Mouse (Mus musculus): ENCODE measurements around the gene Tifa.

Tifa gene

GRCm38 (mm10) chr3:127787032-127787431 lies 2.6 kb upstream of the Tifa start:
- DNase-seq (ENCODE audit: low spot score in 2 of 2): no peak

- no peak for DNase-seq (ENCODE audit: low spot score in 2 of 2)
Observed at GRCm38 (mm10) chr3:127788038-127788437, 1.6 kb upstream of the Tifa start.

GRCm38 (mm10) chr3:127788919-127789318 lies 686 bp upstream of the Tifa start:
- no peak for DNase-seq (ENCODE audit: low spot score in 2 of 2)

GRCm38 (mm10) chr3:127790234-127791055 lies 840 bp downstream of the Tifa start:
- peak in 1 of 2 experiments; percentile 14 for DNase-seq (ENCODE audit: low spot score in 2 of 2)

GRCm38 (mm10) chr3:127791056-127791483 lies 1.5 kb downstream of the Tifa start:
- no peak for DNase-seq (ENCODE audit: low spot score in 2 of 2)

- no peak for DNase-seq (ENCODE audit: low spot score in 2 of 2)
Observed at GRCm38 (mm10) chr3:127791595-127792561, 2.3 kb downstream of the Tifa start.

GRCm38 (mm10) chr3:127793022-127793421 lies 3.4 kb downstream of the Tifa start:
- no peak for DNase-seq (ENCODE audit: low spot score in 2 of 2)

- DNase-seq (ENCODE audit: low spot score in 2 of 2): no peak
Observed at GRCm38 (mm10) chr3:127795762-127796161, 6.2 kb downstream of the Tifa start.

GRCm38 (mm10) chr3:127796271-127796670 lies 6.7 kb downstream of the Tifa start:
- no peak for DNase-seq (ENCODE audit: low spot score in 2 of 2)

- DNase-seq (ENCODE audit: low spot score in 2 of 2): no peak
Observed at GRCm38 (mm10) chr3:127801162-127801561, 11.6 kb downstream of the Tifa start.

GRCm38 (mm10) chr3:127802814-127803213 lies 13.2 kb downstream of the Tifa start:
- no peak for DNase-seq (ENCODE audit: low spot score in 2 of 2)

GRCm38 (mm10) chr3:127804439-127804838 lies 14.8 kb downstream of the Tifa start:
- no peak for DNase-seq (ENCODE audit: low spot score in 2 of 2)

- DNase-seq (ENCODE audit: low spot score in 2 of 2): no peak
Observed at GRCm38 (mm10) chr3:127805071-127805470, 15.5 kb downstream of the Tifa start.

- DNase-seq (ENCODE audit: low spot score in 2 of 2): no peak
Observed at GRCm38 (mm10) chr3:127805991-127806390, 16.4 kb downstream of the Tifa start.

- no peak for DNase-seq (ENCODE audit: low spot score in 2 of 2)
Observed at GRCm38 (mm10) chr3:127807846-127808245, 18.2 kb downstream of the Tifa start.

GRCm38 (mm10) chr3:127809103-127809502 lies 19.5 kb downstream of the Tifa start:
- no peak for DNase-seq (ENCODE audit: low spot score in 2 of 2)

- DNase-seq (ENCODE audit: low spot score in 2 of 2): no peak
Observed at GRCm38 (mm10) chr3:127817120-127817683, 27.6 kb downstream of the Tifa start.

GRCm38 (mm10) chr3:127818694-127819663 lies 29.4 kb downstream of the Tifa start:
- DNase-seq (ENCODE audit: low spot score in 2 of 2): no peak

- no peak for DNase-seq (ENCODE audit: low spot score in 2 of 2)
Observed at GRCm38 (mm10) chr3:127820400-127820799, 30.8 kb downstream of the Tifa start.

- DNase-seq (ENCODE audit: low spot score in 2 of 2): no peak
Observed at GRCm38 (mm10) chr3:127821209-127821608, 31.6 kb downstream of the Tifa start.
